In the genomic region with DNA sequence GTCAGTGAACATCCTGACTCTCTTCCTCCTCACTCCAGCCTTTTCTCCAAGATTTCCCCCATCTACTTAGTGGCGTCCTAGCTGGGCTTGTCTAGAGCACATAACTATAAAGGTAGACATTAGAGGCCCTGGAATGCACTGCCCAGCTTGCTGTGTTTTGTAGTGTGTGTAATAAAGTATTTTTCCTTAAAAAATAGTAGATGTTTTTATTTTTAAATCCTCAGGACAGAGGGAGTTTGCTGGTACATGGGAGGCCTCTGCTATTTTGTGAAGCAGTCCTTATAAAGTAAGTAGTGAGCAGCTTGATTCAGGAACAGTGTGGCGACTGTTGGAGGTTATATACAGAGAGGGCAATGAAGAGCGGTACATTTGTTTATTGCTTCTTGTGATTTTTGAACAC, we compare ENCODE assay signal across 36 mouse cellular contexts. TPM values are rescaled to one million over a fixed set of nuclear protein-coding genes. Genes with fewer than 3 reads are reported as not detected.
"Had no signal": no experiment of that assay in that cellular context is flagged by ENCODE, and none has a peak within 500 bp of the region (broad histone marks: within the 10 kb centered on the region; RNA-seq: fewer than 3 reads in every experiment).

No protein-coding gene starts in this region.

- H3K27ac ChIP-seq: embryonic facial prominence, embryonic 10.5 days; embryonic facial prominence, embryonic 12.5 days; embryonic facial prominence, embryonic 13.5 days; embryonic facial prominence, embryonic 15.5 days; forebrain, embryonic 10.5 days; forebrain, embryonic 12.5 days; forebrain, embryonic 13.5 days; forebrain, embryonic 15.5 days; gastrocnemius, adult 2 months; heart, adult 2 months had no signal

- H3K9me3 ChIP-seq: embryonic facial prominence, embryonic 10.5 days; embryonic facial prominence, embryonic 12.5 days; embryonic facial prominence, embryonic 13.5 days; embryonic facial prominence, embryonic 15.5 days; forebrain, embryonic 10.5 days; forebrain, embryonic 12.5 days; forebrain, embryonic 13.5 days; forebrain, embryonic 15.5 days had no signal

- H3K4me2 ChIP-seq: embryonic facial prominence, embryonic 12.5 days; embryonic facial prominence, embryonic 13.5 days; embryonic facial prominence, embryonic 15.5 days; forebrain, embryonic 12.5 days; forebrain, embryonic 13.5 days; forebrain, embryonic 15.5 days had no signal

- DNase-seq: cerebellum, adult 2 months; cerebellum, adult 8-10 months; cerebellum, adult 9-10 months; cerebellum, adult 9-11 months; cerebellum, postnatal 10 days; cerebellum, postnatal 14 days; cerebellum, postnatal 25 days; cerebellum, postnatal 36 days; embryo, embryonic 11 days; forebrain, postnatal 0 days; gastrocnemius, adult 2 months; gastrocnemius, postnatal 10 days; gastrocnemius, postnatal 14 days; gastrocnemius, postnatal 25 days; gastrocnemius, postnatal 36 days; heart, adult 18-20 months; heart, adult 2 months had no signal

- H3K36me3 ChIP-seq: embryonic facial prominence, embryonic 10.5 days; embryonic facial prominence, embryonic 12.5 days; embryonic facial prominence, embryonic 13.5 days; embryonic facial prominence, embryonic 15.5 days; forebrain, embryonic 10.5 days; forebrain, embryonic 12.5 days; forebrain, embryonic 15.5 days had no signal

- H3K4me3 ChIP-seq: embryonic facial prominence, embryonic 10.5 days; embryonic facial prominence, embryonic 12.5 days; embryonic facial prominence, embryonic 13.5 days; embryonic facial prominence, embryonic 15.5 days; erythroblast, embryonic 14.5 days; forebrain, embryonic 10.5 days; forebrain, embryonic 12.5 days; forebrain, embryonic 13.5 days; forebrain, embryonic 15.5 days; gastrocnemius, adult 2 months; heart, adult 2 months had no signal

- ATAC-seq: forebrain, embryonic 13.5 days; forebrain, embryonic 14.5 days; forebrain, embryonic 15.5 days; forebrain, embryonic 16.5 days; forebrain, postnatal 0 days had no signal

- H3K9ac ChIP-seq: embryonic facial prominence, embryonic 12.5 days; embryonic facial prominence, embryonic 13.5 days; embryonic facial prominence, embryonic 15.5 days; forebrain, embryonic 12.5 days; forebrain, embryonic 13.5 days; forebrain, embryonic 15.5 days; forebrain, postnatal 0 days had no signal

RNA-seq across cellular contexts. Expression of gene Prss16, which starts 0.8 kb away (rescaled TPM):
- total RNA-seq: forebrain, postnatal 0 days; gastrocnemius, adult 18-20 months; gastrocnemius, adult 2 months; gastrocnemius, adult 8-10 months; gastrocnemius, postnatal 10 days; gastrocnemius, postnatal 14 days; gastrocnemius, postnatal 25 days; heart, adult 18-20 months; heart, adult 2 months had no signal
- polyA plus RNA-seq: erythroblast, embryonic 14.5 days; forebrain, embryonic 12.5 days; forebrain, embryonic 13.5 days; forebrain, postnatal 0 days; heart, adult 2 months had no signal

RNA-seq across cellular contexts. Expression of gene Hist1h2ah, which starts 26.7 kb away (rescaled TPM):
- polyA plus RNA-seq: cerebellum, adult 2 months; forebrain, embryonic 16.5 days; frontal cortex, adult 2 months; heart, adult 2 months had no signal

RNA-seq across cellular contexts. Expression of gene Hist1h2bk, which starts 27.0 kb away (rescaled TPM):
- polyA plus RNA-seq: heart, adult 2 months had no signal

RNA-seq across cellular contexts. Expression of gene Pom121l2, which starts 27.7 kb away (rescaled TPM):
- total RNA-seq: common myeloid progenitor, adult 5-6 weeks; forebrain, postnatal 0 days; gastrocnemius, adult 18-20 months; gastrocnemius, adult 2 months; gastrocnemius, adult 8-10 months; gastrocnemius, postnatal 10 days; gastrocnemius, postnatal 14 days; gastrocnemius, postnatal 25 days; gastrocnemius, postnatal 36 days; gastrocnemius, postnatal 4 days; granulocyte monocyte progenitor cell, adult 5-6 weeks; heart, adult 18-20 months; heart, adult 2 months had no signal
- polyA plus RNA-seq: cerebellum, adult 2 months; cortical plate, adult 2 months; embryonic facial prominence, embryonic 11.5 days; erythroblast, embryonic 14.5 days; forebrain, embryonic 12.5 days; forebrain, embryonic 13.5 days; forebrain, embryonic 15.5 days; forebrain, embryonic 16.5 days; forebrain, postnatal 0 days; frontal cortex, adult 2 months had no signal
